Mouse (Mus musculus) urinary bladder, postnatal 10 days (tissue): ENCODE measurements around the gene Ppp1r1a.

Experiments used
- DNase-seq: peaks from one replicate; pipeline ENCODE4 v3.0.0; 2022; ENCODE audit warnings: low spot score

The Ppp1r1a gene

DNA sequence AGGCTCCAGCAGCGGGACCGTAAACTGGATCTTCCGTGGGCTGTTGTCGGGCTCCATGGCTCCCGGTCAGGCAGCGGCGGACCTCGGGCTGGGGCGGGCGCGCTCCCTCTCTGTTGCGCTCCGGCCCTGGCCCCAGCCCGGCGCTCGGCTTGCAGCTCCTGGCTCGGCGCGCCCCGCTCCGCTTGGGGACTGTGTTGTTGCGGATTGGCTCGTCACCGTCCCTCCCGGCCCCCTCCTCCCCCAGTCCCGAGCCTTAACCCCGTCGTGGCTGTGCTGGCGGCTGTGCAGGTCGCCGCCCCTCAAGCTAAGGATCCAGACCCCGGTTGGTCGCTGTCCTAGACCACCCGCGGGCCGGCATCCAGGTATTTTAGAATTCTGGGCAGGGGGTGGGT, at the start of gene Ppp1r1a:
Ppp1r1a (minus strand) TSS at position 182 of the 392 bp plus-strand sequence.
- no peak for DNase-seq

DNA sequence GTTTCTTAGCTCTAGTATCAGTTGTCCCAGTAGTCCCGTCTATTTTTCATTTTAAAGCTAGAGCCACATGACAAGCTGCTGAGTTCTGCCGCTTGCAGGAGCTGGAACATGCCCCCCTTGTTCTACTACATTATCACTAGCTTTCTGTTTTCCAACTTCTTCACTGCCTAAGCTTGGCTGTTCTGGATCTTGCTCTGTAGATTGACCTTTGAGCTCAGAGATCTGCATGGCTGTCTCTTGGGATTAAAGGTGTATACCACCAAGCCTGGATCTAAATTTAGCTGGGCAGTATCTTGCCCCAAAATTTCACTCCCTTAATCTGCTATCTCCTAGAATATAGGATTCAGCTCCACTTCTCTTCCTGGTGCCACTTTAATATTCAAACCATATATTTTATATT, 48.1 kb upstream of the Ppp1r1a start:
- DNase-seq: no peak

DNA sequence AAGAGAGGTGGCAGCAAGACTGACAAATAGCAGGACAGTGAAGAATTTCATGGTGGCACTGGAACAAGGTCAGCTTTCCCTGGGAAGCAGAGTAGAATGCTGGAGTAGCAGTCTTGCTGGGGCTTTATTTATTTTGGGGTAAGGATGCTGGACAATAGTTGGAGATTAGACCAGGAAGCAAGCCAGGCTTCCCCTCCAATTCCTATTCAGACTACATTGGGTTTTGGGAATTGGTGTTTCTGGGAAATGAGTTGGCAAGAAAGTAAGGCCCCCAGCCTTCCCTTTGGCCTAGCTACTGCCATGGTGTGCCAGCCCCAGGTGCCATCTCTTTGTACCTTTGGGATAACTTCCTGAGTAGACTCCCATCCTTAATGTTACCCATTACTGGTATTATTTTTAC, 27.2 kb upstream of the Ppp1r1a start, which contains the start of gene Glycam1:
Glycam1 (minus strand) TSS at position 101 of the 400 bp plus-strand sequence.
- no peak for DNase-seq

DNA sequence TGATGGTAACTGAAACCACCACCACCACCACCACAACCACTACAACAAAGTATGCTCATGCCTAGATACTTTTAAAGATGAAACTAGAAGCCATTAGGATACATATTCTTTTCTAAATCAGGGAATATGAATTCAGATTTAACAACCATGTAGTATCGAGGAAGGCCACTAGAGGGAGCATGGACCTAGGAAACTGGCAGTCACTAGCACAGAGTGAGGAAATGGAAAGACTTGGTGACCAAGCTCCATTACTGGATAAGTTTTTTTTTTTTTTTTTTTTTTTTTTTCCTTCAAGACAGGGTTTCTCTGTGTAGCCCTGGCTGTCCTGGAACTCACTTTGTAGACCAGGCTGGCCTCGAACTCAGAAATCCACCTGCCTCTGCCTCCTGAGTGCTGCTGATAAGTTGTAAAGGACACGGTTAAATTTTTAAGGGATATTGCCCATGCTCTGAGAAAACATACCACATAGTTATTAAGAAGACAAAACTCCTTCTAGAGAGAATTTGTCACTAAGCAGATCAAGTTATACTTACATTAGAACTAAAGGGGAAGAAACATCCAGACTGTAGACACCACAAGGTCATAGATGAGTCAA, 14.4 kb upstream of the Ppp1r1a start:
- no peak for DNase-seq

DNA sequence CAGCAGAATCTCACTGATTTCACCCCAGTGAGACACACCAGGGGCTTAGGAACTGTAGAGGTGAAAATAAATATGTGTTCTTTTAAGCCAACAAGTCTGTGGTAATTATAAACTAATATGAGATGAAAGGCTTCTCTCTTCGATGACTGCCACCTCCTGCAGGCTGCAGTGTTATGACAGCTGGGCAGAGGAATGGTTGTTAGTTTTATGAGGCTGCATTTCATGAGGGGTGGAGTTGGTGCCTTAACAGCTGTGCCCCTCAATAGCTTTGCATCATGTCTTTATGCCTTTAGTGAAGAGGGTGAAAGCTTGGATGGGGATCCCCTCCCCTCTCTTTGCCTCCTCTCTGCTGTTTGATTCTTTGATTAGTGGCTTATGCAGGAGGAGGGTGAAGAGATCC, 13.2 kb upstream of the Ppp1r1a start:
- DNase-seq: no peak

DNA sequence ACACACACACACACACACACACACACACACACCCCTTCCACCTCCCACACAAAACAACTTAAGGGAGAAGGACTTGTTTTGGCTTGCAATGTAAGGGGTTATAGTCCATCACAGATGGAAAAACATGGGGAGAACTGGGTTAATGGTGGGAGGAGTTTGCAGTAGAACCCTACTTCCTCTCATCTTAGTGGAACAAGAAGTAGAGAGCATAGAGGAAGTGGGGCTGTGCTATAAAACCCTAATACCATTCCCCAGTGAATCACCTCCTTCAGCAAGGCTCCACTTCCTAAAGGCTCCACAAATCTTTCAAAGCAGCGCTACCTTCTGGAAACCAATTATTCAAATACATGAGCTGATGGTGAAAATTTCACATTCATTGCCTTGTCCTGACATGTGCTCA, 11.7 kb upstream of the Ppp1r1a start:
- no peak for DNase-seq

DNA sequence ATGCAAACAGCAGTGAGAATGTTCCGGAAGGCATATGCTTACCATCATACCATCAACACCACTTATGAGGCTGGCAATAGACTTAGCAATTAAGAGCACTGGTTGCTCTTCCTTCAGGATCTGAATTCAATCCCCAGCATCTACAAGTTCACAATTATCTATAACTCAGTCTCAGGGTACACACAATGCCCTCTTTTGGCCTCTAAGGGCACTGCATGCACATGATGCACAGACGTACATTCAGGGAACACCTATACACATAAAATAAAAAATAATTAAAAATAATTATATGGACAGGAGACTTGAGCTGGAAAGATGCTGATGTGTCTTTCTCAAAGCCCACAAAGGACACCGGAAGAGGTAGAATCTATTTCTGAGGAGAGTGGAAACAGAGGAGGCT, 10.2 kb upstream of the Ppp1r1a start:
- no peak for DNase-seq

DNA sequence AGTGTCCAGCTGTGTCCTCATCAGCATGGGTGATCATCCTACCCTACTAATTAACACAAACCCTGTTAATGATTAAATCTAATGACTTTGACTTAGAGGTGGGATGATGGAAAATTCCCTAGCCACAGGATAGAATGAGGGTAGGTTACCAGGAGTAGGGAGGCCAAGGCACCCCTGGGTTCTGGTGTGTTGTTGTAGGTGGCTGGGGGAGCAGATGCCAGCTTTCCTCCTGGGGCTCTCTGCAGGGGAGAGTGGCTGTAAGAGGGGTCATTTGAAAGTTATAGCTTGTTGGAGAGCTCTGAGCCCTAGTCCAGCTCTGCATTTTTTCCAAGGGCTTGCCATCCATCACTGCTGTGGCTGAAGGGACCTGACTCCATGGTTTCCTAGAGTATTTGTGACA, 4.7 kb upstream of the Ppp1r1a start:
- no peak for DNase-seq

DNA sequence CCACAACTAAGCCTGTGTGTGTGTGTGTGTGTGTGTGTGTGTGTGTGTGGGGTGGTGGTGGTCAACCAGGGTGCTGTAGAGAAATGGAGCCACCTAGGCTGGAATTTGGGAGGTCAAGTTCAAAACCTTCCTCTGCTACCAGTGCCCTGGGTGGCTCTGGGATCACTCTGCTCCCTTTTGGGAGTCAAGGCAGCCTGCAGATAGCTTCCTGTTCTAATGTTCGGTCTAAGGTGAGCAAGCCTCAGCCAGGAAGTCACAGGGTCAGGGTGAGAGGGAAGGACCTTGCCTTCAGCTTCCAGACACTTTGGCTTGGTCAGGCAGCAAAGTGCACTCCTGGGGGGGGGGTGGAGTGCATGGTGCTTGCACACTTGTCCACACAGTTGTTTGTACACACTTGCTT, 2.8 kb upstream of the Ppp1r1a start:
- no peak for DNase-seq

DNA sequence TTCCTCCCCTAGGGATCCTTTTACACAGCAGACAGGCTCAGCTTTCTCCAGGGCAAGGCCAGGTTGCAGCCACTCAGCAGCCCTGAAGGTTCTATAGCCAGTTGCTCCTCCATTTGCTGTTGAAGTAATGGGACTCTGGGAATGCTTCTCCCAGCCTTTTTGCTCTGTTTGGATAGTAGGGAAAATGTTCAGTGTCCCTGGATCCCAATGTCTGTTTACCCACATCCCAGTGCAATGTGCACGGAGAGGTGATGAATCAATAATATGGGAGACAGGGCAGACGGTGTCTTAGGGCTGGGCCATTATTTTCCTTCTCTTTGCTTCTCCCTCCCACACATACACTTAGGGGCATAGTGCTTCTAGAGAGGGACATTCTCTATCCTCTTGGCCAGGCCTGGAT, 1.5 kb upstream of the Ppp1r1a start:
- no peak for DNase-seq

DNA sequence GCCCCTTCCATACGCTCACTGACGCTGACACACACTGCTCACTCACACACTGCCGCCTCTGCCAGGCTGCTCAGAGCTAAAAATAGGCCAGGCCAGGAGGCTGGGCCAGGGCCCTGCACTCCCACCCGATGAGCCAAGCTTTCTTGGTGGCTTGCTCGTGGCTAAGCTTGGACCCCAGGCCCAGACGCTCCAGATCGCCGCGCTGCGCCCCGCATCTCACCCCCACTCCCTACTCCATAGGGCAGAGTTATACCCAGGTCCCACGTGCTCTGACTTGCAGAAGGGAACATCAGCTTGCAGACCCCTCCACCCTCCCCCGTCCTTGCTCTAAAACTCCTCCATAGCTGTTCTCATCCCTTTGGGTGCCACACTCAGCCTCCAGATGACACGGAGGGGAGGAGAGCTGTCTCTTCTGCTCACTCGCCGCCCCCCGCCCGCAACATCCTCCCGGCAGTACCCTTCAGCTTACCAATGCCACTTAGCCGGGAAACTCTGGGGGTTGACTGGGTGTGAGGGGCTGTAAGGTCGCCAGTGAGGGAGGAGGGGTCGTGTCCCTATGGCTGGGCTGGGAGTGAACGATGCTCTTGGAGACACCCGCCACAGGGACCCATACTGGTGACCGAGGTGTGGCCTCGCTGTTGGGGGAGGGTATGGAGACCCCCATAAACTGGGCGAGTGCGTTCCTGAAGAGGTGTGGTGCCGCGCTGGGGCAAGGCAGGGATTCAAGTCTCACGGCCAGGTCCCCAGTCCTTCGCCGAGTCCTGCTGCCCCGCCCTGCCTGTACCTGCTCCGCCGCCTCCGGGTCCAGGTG, 587 bp downstream of the Ppp1r1a start:
- no peak for DNase-seq

DNA sequence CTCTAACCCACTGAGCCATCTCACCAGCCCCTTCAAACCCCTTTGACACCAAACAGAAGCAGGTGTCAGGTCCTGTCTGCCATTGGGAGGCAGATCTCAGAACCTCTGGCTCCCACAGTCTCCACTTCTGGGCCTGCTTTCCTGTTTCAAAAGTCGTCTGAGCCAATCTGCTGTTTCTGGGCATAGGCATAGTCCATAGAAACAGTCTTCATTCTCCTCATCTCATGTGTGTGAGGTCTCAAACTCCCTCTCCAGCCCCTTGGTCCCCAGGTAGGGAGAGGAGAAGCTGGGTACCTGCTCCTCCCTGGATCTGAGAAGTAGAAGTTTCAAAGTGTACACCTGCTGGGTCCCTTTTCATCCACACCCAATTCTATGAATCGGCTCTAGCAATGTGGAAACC, 1.3 kb downstream of the Ppp1r1a start:
- no peak for DNase-seq

DNA sequence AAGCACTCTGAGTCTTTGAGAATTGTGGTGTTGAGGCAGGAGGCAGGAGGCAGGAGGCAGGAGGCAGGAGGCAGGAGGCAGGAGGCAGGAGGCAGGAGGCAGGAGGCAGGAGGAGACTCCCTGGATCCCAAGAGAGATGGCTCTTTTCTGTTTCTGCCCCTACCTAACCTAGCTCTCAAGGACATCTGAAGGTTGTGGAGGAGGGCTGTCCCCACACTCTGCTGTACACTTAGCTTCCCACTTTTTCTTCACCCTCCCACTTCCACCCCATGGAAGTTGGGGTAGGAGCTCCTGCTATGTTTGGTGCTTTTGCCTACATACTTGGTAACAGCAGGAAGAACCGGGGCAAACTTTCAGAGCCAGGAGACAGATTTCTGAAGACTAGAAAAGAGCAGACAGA, 2.0 kb downstream of the Ppp1r1a start:
- DNase-seq: no peak

DNA sequence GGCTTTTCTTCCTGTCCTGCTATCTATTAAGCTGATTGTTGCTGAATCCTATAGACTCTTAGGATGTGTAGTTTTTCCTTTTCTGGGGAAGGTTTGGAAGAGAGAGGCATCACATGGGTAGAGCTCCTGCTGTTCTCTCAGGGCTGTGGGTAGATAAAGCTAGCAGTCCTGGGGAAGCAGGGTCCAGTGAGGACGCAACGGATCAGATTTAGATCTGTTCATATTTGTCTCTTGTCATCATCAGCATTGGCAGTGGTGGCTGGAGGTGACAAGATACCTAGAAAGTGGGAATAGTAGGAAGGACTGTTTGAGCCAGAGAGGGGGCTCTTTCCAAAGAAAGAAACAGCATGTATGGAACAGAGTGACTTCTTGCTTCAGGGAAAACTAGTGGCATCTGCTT, 2.8 kb downstream of the Ppp1r1a start:
- DNase-seq: no peak

DNA sequence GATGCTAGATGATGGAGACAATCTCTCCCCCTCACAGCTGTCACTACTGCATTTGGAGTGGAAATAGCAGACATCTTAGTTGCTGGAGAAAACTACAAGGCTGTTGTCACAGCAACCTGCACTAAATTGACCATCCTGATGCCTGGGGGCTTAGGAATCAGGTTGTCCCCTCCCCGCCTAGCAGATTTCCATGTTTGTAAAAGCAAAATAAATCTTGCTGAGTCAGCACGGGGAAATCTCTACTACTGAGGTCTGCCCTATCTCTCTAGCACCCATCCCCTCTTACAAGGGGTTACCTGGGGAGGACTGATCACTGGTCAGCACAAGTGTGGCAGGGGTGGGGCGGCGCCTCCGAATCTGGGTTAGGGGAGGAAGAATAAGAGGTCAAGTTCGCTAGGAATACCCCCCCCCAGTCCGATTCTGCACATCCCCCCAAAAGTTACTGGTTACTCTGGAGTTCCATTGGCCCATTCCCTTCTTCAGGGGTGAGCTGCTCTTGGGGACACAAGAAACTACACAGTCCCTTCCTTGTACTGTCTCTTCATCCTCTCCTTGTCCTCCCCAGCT, 3.7 kb downstream of the Ppp1r1a start:
- no peak for DNase-seq

DNA sequence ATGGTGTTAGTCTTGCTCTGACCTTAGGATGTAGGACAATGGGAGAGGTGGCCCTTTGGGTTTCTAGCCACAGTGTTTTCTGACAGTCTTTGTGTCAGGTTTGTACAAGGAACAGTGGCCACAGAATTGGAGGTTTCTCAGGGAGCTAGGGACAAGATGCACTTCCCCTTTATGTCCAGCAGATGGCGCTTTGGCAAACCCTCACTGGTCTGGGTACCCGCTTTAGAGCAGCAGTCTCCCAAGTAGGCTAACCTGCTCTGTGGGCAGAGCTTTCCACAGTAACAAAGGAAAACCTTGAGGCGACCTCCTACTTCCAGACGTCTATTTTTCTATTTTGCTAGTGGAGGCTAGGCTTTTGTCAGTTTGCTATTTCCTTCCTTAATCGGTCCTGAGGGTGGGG, 7.4 kb downstream of the Ppp1r1a start:
- DNase-seq: no peak

DNA sequence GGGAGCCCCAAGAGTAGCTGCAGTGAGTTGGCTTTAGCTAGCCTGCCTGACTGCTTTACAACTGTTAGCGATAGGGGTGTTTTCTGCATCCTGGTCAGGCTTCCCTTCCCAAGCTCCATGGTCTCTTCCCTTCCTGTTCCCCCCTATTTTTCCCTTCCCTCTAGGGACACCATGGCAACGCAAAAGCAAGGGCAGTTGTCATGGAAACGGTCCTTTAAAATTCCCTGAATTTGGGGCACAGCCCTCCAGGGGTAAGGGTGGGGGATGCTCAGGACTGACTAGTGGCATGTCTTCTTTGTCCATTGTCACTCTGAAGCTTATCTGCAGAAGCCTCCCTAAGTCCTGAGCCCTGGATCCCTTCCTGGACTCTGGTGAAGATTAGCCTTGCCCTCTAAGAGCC, 14.6 kb downstream of the Ppp1r1a start:
- no peak for DNase-seq

DNA sequence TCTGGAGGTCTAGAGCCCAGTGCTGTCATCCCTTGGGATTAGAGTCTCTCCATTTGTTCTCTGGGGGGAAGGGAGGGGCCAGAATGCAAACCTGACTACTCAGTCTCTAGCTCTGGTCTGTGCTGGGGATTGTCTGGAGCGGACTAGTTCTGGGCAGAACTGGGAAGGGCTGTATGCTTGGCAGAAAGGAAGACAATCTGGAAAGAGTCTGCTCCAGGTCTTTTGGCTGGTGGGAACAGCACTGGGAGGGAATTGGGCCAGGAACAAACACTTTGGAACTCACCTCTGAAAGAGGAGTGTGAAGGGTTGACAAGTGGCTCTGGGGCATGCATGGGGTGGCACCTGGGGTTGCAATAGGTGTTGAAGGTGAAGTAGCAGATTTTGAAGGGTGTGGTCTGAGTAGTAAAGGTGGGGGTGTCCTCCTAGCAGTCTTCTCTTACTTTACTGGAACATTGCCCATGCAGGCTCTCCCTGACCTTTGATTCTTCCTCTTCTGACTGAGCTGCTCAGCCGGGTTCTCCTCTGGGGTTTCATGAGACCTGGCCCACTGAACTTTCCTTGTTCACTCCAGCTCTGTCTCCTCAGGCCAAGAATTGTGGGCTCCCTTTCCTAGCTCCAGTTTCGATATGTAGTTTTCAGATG, 15.2 kb downstream of the Ppp1r1a start:
- DNase-seq: no peak

DNA sequence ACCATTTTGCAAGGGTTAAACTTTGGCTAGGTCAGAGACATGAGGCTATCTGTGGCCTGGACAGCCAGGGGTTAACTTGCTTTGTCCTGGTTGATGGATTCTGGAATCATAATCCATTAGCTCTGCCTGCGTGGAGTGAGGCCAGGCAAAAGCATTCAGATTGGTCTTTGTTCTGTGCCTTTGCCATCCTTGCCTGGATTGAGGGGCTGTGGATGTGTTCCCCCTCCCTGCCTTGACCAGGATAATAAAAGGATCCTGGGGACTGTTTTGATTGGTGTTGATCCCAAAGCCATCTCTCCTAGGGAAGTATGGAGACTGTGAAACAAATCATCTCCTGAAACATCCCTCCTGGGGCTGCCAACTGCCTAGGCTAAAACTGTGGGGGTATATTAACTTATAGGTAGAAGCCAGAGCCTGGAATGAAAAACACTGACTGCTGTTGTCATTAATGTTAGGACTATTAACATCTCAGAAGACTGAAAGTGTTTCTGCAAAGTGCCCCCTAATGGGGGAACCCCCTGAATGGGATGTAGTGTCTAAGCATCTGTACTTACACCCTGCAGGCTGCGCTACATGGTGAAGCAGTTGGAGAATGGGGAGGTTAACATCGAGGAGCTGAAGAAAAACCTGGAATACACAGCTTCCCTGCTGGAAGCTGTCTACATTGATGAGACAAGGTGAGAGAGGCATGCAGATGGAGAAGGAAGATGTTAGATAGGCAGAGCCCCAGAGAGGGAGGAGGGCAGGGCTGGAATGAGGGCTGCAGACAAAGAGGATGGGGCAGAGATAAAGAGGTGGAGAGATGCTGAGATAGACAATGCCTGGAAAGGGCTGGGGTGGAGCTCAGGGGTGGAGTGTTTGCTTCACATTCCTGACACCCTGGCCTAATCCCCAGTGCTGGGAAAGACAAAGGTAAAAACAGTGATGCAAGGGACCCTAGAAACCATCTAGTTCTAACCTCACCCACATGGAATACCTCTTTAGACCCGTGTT, 18.1 kb downstream of the Ppp1r1a start:
- no peak for DNase-seq

DNA sequence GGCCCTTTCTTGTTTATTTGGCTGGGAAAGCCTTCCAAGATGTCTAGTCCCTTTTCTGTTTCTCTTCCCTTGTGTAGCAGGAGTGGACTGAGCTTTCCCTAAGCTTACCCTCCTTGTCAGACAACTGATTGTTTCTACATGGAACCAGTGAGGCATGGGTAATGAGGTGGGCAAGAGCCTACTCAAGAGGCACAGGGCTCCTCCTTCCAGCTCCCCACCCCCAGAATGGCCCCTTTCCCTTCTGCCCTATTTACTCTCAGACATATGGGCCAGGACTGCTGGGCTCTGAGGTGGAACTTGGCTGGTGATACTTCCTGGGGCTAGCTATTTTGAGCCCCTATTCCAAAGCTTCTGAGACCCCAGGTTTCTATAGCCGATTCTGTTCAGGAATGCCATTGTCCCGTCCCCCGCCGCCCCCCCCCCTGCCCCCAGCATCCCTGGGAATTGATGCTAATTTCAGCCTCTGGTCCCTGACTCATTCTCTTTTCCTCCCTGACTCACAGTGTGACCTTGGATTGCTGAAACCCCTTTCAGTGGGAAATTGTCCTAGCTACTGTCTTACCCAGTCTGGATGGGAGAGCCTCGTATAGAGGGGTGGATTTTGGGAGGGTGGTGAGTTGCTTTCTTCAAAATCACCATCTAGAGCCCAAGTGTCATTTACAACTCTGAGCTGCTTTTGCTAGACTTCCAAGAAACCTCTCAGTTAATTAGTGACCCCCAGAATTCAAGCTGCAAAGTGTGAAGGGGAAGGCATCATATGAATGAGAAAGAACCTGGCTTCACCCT, 19.0 kb downstream of the Ppp1r1a start:
- DNase-seq: no peak

DNA sequence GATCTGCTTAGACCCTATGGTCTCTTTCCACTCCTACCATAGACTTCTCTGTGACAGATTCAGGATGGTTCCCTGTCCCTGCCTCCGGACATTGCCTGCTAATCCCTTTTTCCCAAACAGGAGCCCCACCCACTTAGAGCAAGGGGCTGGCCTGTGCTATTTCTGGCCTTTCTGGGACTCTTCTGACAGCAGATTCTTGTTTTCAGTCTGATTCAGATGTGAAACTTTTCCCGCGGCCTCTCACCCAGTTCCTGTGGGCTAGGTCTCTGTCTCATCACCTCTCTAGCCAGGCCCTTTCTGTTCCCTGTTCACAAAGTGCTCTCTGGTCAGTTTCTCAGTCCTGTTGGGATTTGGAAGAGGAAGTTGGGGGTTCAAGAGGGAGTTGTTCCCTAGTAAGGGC, 22.9 kb downstream of the Ppp1r1a start:
- DNase-seq: no peak
